In the genomic region with DNA sequence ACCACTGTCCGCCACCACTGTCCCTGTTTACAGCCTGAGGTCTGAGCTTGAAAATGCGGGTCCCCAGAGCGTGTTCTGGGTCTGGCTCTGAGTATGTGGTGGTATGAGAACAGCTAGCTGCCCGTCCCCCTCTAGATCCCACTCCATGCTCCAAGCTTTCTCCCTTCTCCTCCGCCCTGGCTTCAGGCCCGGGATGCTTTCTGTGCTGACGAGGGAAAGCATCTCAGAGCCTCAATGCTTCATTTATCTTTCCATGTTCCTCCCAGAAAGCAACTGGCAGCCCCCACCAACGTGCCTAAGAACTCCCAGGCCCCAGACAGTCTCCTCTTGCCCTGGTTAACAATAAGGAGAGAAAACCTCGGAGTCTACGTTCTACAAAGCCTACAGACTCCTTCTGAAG, we compare ENCODE assay signal across 15 mouse cellular contexts.
"Had no signal": no experiment of that assay in that cellular context is flagged by ENCODE, and none has a peak within 500 bp of the region (broad histone marks: within the 10 kb centered on the region; RNA-seq: fewer than 3 reads in every experiment).

No protein-coding gene starts in this region.

- H3K4me2 ChIP-seq: liver, embryonic 11.5 days; liver, embryonic 15.5 days; neural tube, embryonic 12.5 days; stomach, embryonic 15.5 days had no signal

- ATAC-seq: lung, postnatal 0 days had no signal

- H3K9me3 ChIP-seq: limb, embryonic 10.5 days; liver, embryonic 15.5 days; neural tube, embryonic 12.5 days; stomach, embryonic 15.5 days had no signal

- H3K4me1 ChIP-seq: liver, embryonic 15.5 days had no signal

- H3K36me3 ChIP-seq: limb, embryonic 10.5 days; liver, embryonic 15.5 days; neural tube, embryonic 12.5 days; stomach, embryonic 15.5 days had no signal

- H3K4me3 ChIP-seq: limb, embryonic 10.5 days; liver, embryonic 15.5 days; neural tube, embryonic 12.5 days; stomach, embryonic 15.5 days had no signal

- DNase-seq: kidney, adult 18-20 months; kidney, postnatal 10 days; kidney, postnatal 4 days; lung, adult 2 months; lung, postnatal 36 days; midbrain, embryonic 14.5 days; right cerebral cortex, postnatal 14 days; thymus, adult 2 months; thymus, postnatal 25 days had no signal

- H3K9ac ChIP-seq: liver, embryonic 15.5 days; neural tube, embryonic 12.5 days; stomach, embryonic 15.5 days had no signal

- H3K27me3 ChIP-seq: liver, embryonic 15.5 days; neural tube, embryonic 12.5 days; stomach, embryonic 15.5 days had no signal

- H3K27ac ChIP-seq: limb, embryonic 10.5 days; liver, embryonic 15.5 days; neural tube, embryonic 12.5 days; stomach, embryonic 15.5 days had no signal
